Mouse (Mus musculus) bone marrow, adult 2 months (tissue): ENCODE data around the gene Atp5d. TPM values are rescaled to one million over a fixed set of nuclear protein-coding genes. Genes with fewer than 3 reads are reported as not detected.
A peak's percentile ranks its signal among the peaks of the same experiment; 100 is the strongest.

Experiments
- H3K27ac ChIP-seq: fragments of 200-500 bp; 2 replicates; pipeline ENCODE4 v1.5.1; 2012; ENCODE audit warnings: low read depth, mild to moderate bottlenecking, control low read depth, inconsistent platforms, low read length; ENCODE audit not compliant: control insufficient read depth, poor library complexity, insufficient read depth
- H3K4me1 ChIP-seq: fragments of 200-500 bp; 2 replicates; pipeline ENCODE4 v1.6.1; 2011; ENCODE audit warnings: low read length; ENCODE audit not compliant: control insufficient read depth, insufficient read depth
- H3K4me3 ChIP-seq: fragments of 200-500 bp; replicated peaks from 2 replicates; pipeline ENCODE3; 2011; ENCODE audit warnings: mild to moderate bottlenecking, low read depth, low read length, control low read depth; ENCODE audit not compliant: control insufficient read depth
- CTCF ChIP-seq: fragments of 200-500 bp; IDR thresholded peaks from 2 replicates; pipeline ENCODE4 v1.5.1; 2011; ENCODE audit warnings: low read length, control low read depth; ENCODE audit not compliant: control insufficient read depth, insufficient read depth
- POLR2A ChIP-seq: fragments of 200-500 bp; IDR thresholded peaks from 2 replicates; pipeline ENCODE4 v1.6.1; 2011; ENCODE audit warnings: low read depth, mild to moderate bottlenecking, control low read depth, low read length, borderline replicate concordance; ENCODE audit not compliant: control insufficient read depth
- WGBS: fragments of 180-500 bp; shearing (Covaris S2); methylation state at CpG from one replicate; pipeline ENCODE4 v1.1.7; 2018; 5-methylcytosine and 5-hydroxymethylcytosine counted together
- polyA plus RNA-seq: library from polyadenylated mRNA; stranded (reverse); fragments of >200 nt; gene quantifications from 2 replicates; pipeline ENCODE4 v1.2.4, GENCODE M21; 2011; ENCODE audit warnings: low replicate concordance; ENCODE audit not compliant: missing spikeins, insufficient read depth, insufficient read length

Gene Atp5d
- polyA plus RNA-seq: 131 and 178 TPM in 2 replicates

DNA sequence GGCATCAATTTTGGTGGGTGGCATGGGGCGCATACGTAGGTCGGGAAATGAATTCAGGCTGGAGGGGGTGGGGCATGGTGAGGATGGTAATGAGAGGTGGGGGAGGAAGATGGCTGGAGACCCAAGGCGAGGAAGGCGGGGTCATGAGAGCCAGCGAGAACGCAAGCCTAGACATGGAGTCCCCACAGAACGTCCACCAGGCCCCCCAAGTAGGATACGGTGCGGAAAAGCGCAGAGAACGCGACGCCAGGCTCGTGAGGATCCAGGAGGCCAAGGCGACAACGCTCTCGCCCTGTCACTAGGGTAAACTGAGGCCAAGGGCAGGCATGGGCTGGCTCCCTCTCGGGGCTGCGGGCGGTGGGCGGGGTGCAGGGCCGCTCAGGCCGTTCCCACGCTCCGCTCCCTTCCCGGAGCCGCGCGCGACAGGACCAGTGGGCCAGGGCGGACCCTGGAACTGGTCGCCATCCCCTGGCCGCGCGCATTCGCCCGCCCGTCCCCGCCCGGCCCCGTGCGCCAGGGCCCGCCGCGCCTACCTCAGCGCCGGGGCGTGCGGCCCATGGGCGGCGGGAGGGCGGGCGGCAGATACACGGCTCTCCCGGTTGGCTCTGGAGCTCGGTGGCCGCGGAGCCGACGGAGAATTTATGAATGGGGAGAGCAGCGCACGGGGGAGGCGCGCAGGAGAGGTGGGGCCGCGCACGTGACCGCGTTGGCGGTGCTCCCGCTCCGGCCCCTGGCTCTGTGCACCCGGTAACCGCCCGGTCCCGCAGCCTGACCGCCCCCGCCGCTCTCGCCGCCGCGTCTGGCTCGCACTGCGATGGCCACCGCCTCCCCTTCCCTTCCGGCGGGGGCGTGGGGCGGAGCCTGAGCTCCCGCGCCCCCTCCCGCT is at the start of gene Atp5d:
TSS of gene Atp5d (plus strand) at position 80 of the 886 bp plus-strand sequence.
- TF ChIP-seq POLR2A: no peak
- H3K27ac ChIP-seq: peak within 1 kb of the TSS; percentile 2; the same call in 1 of the 2 replicates
- H3K4me3 ChIP-seq: peak within 1 kb of the TSS; percentile 25
- peaks cover 5% of the 10 kb centered on the region; the same call in 1 of the 2 replicates for H3K4me1 ChIP-seq
- WGBS: under 1% methylated on average over 89 of the region's 94 CpGs

DNA sequence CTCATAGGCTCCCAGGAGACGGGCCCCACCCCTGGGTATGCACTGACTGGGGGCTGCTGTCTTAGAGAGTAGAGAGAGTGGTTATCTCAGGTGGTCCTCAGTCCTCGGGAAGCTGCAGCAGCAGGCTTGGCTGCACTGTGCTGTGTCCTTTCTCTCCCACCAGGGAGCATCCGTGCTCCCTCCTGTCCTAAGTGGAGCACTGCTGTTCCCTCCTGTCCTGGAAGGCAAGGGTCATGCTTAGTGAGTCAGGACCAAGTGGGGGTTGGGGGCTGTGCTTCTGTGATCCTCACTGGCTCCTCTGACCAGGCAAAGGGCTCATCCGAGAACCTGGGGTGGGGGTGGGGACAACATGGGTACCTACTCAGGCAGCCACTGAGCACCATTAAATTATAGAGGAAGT is 49.3 kb upstream of the Atp5d start:
- TF ChIP-seq CTCF (no peak), POLR2A (no peak)
- no peak overlapping the region for H3K4me3 ChIP-seq
- H3K4me1 ChIP-seq: peaks cover 11% of the 10 kb centered on the region
- no peak overlapping the region for H3K27ac ChIP-seq
- WGBS: 63% methylated on average over 4 of the region's 4 CpGs

DNA sequence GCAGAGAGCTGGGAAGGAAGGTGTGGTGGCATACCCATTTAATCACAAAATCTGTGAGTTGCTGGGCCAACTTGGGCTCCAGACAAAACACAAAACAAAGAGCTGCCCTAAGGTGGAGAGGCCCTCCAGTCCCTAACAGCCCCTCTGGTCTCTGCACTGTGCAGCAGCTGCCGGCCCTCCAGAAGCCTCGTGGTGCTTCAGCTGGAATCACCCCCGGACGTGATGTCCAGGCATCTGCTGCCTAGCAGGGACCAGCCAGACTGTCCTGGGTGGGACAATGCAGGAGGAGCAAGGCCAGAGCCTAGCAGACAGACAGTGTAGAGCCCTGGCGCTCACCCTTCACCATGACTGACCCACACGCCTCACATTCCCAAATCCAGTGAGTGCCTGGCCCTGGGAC is 46.9 kb upstream of the Atp5d start:
- no peak for TF ChIP-seq CTCF
- TF ChIP-seq POLR2A: no peak
- peaks cover 11% of the 10 kb centered on the region for H3K4me1 ChIP-seq
- no peak overlapping the region for H3K27ac ChIP-seq
- H3K4me3 ChIP-seq: no peak overlapping the region
- WGBS: 94% methylated on average over 6 of the region's 6 CpGs

DNA sequence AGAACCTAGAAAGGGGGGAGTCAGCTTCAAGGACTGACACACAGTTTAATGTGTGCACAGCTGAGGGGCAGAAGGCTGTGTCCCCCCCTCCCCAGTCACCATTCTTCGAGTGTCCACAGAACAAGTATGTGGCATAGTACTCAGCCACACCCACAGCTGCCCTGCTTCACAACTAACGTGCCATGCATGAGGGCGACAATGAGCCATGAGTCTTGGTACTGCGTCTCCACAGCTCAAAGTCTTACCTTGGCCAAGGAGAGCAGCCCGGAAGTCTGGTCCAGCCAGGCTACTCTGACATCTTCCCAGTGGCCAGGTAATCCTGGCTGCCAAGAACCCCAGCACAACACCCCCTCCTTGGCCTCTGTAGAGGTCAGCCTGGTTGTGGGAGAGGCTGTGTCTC is 45.7 kb upstream of the Atp5d start:
- Histone ChIP-seq H3K27ac (no peak overlapping the region), H3K4me1 (peaks cover 5% of the 10 kb centered on the region), H3K4me3 (no peak overlapping the region)
- 79% methylated on average over 5 of the region's 5 CpGs for WGBS
- TF ChIP-seq POLR2A (no peak), CTCF (no peak)

DNA sequence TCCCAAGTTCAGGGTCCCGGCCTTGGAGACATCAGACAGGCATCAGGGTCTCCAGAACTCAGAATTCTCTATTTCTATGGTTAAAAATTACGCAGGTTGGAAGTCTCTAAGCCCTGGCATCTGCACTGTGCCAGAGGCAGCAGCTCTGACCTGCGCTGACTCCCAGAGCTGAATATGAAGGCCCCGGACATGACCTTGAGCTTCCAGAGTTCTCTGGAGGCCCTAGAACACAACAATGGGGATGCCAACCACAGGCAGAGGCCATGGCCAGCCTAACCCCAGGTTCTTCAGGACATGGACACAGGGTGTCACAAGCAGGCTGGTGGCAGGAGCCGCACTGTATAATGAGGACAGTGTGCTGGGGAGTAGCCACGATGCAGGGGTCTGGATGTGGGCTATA is 44.3 kb upstream of the Atp5d start:
- Histone ChIP-seq H3K27ac (no peak overlapping the region), H3K4me1 (peaks cover 7% of the 10 kb centered on the region), H3K4me3 (no peak overlapping the region)
- TF ChIP-seq CTCF (no peak), POLR2A (no peak)
- WGBS: 89% methylated on average over 6 of the region's 6 CpGs

DNA sequence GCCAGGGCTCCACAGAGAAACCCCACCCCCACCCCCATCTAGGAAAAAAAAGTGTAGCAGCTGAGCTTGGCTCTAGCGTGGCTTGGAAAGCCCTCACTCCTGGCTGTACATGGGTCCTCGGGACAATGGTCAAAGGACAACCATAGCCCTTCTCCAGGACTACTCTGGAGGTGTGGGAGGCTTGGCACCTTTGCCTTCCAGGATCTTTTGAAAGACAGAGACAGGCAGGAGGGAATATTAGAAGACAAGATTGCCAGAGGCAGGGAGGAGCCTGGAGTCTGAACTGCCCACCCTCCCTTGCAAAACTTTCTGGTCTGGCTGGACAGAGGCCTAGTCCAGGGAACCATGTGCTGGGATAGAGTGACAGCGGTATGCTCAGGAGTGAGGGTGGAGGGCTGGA is 43.7 kb upstream of the Atp5d start:
- H3K4me3 ChIP-seq: no peak overlapping the region
- peaks cover 7% of the 10 kb centered on the region for H3K4me1 ChIP-seq
- TF ChIP-seq CTCF: no peak
- WGBS: 87% methylated on average over 3 of the region's 3 CpGs
- no peak overlapping the region for H3K27ac ChIP-seq

DNA sequence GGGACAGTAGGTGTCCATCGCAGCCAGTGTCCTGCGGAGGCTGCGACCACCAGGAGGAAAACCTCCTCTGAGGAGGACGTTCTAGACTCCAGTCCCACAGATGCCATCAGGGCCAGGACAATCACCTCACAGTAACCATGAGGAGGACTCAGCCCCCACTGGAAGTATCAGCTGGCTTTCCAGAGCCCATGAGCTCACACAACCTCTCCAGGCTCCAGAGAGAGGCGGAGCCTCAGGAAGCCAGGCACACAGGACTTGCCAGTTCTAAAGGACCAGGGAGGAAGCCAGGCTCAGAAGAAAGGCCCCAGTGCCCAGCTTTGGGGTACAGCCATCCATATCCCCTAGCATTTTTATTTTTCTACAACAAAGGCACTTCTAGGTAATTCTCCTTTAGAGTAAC is 42.9 kb upstream of the Atp5d start:
- 94% methylated on average over 5 of the region's 5 CpGs for WGBS
- H3K4me1 ChIP-seq: peaks cover 9% of the 10 kb centered on the region
- H3K4me3 ChIP-seq: no peak overlapping the region
- no peak for TF ChIP-seq CTCF
- no peak for TF ChIP-seq POLR2A
- no peak overlapping the region for H3K27ac ChIP-seq

DNA sequence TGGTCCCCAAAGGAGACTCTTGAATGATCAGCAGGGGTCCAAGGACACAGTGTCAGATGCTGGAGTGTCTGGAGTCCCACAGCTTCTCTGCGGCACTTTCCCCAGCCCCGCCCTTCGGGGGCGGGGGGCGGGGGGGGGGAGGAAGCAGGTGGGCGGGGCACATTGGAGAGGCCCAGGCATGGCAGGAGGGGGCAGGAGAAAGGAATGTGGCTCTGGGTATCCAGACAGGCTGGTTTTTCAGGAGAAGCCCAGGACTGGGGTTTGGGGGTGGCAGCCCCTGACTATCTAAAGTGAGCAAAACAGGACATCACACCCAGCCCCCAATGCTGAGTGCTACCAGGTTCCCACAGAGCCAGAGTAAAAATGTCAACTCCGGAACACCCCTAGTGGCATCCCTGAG is 41.2 kb upstream of the Atp5d start:
- Histone ChIP-seq H3K4me1 (peaks cover 11% of the 10 kb centered on the region), H3K27ac (no peak overlapping the region), H3K4me3 (no peak overlapping the region)
- no peak for TF ChIP-seq CTCF
- TF ChIP-seq POLR2A: no peak
- 13% methylated on average over 7 of the region's 7 CpGs for WGBS
